Mouse (Mus musculus) ES-Bruce4 (cell line): ENCODE measurements around the gene Atxn7l1. TPM values are rescaled to one million over a fixed set of nuclear protein-coding genes. Genes with fewer than 3 reads are reported as not detected.
A peak's percentile ranks its signal among the peaks of the same experiment; 100 is the strongest.

Experiments used
- H3K27ac ChIP-seq: 2 replicates; pipeline ENCODE4 v1.5.1; 2012; ENCODE audit warnings: low read length, inconsistent platforms; ENCODE audit not compliant: insufficient read depth
- H3K27me3 ChIP-seq: 2 replicates; pipeline ENCODE4 v1.6.1; 2012; ENCODE audit warnings: mild to moderate bottlenecking, low read length, inconsistent platforms; ENCODE audit not compliant: control insufficient read depth, poor library complexity, insufficient read depth, severe bottlenecking
- H3K36me3 ChIP-seq: 2 replicates; pipeline ENCODE4 v1.6.1; 2012; ENCODE audit warnings: inconsistent platforms, mild to moderate bottlenecking, low read length, moderate library complexity; ENCODE audit not compliant: control insufficient read depth, poor library complexity, insufficient read depth, severe bottlenecking
- H3K4me1 ChIP-seq: one replicate; pipeline ENCODE4 v1.8.1; 2011; ENCODE audit warnings: low read length; ENCODE audit not compliant: control insufficient read depth, insufficient read depth
- H3K4me3 ChIP-seq: 2 replicates; pipeline ENCODE4 v1.5.1; 2011; ENCODE audit warnings: low read depth, mild to moderate bottlenecking, low read length
- H3K9ac ChIP-seq: 2 replicates; pipeline ENCODE4 v1.6.1; 2012; ENCODE audit warnings: low read depth, mild to moderate bottlenecking, inconsistent platforms; ENCODE audit not compliant: poor library complexity, severe bottlenecking
- H3K9me3 ChIP-seq: replicated peaks from 2 replicates; pipeline ENCODE4 v1.6.1; 2012; ENCODE audit warnings: mild to moderate bottlenecking, low read length, inconsistent platforms; ENCODE audit not compliant: control insufficient read depth, poor library complexity, insufficient read depth, severe bottlenecking
- CTCF ChIP-seq: IDR thresholded peaks from one replicate; pipeline ENCODE4 v1.8.1; 2011; ENCODE audit warnings: low read depth, low read length
- EP300 ChIP-seq: IDR thresholded peaks from 2 replicates; pipeline ENCODE4 v1.6.1; 2011; ENCODE audit warnings: low read depth, low read length; ENCODE audit not compliant: insufficient read depth
- POLR2A ChIP-seq: IDR thresholded peaks from one replicate; pipeline ENCODE4 v1.8.1; 2011; ENCODE audit warnings: low read length; ENCODE audit not compliant: insufficient read depth
- polyA plus RNA-seq: library from polyadenylated mRNA; stranded (reverse); fragments of >200 nt; gene quantifications from 2 replicates; pipeline ENCODE4 v1.2.4, GENCODE M21; 2011; ENCODE audit warnings: low read depth; ENCODE audit not compliant: missing spikeins, insufficient read depth, insufficient read length

Gene Atxn7l1
- polyA plus RNA-seq, 1 experiment, result 16.1 TPM

DNA sequence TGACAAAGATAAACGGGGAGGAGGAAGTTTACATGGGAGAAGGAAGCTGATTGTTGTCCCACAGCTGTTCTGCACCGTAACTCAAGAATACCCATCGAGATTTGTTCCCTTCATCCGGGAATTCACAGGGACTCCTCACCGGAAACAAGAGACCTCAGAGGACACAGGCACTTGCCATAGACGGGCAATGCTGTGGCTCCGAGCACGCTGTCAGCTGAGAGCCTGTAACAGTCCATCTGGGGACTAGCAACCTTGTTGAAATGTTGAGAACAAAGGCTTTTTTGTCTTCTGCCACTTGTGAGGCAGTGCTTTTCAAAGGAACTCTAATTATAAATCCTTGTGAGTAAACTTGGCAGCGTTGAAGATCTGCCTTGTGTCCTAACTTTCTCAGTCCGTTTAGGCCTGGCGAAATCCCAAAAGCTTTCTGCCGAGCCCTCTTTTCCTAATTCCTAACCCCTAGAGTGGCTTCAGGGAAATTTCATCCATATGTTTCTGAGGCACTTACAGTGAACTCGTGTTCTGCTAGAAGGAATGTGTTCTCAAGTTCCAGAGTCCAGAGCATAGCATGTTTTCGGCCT, 36.5 kb upstream of the Atxn7l1 start:
- no peaks in the 10 kb centered on the region for H3K4me1 ChIP-seq
- TF ChIP-seq POLR2A (no peak), CTCF (no peak), EP300 (no peak)
- H3K4me3 ChIP-seq, result no peak overlapping the region
- H3K27me3 ChIP-seq, result no peaks in the 10 kb centered on the region
- no peaks in the 10 kb centered on the region for H3K36me3 ChIP-seq
- H3K27ac ChIP-seq, result no peak overlapping the region
- H3K9me3 ChIP-seq, result no peaks in the 10 kb centered on the region
- no peak overlapping the region for H3K9ac ChIP-seq

DNA sequence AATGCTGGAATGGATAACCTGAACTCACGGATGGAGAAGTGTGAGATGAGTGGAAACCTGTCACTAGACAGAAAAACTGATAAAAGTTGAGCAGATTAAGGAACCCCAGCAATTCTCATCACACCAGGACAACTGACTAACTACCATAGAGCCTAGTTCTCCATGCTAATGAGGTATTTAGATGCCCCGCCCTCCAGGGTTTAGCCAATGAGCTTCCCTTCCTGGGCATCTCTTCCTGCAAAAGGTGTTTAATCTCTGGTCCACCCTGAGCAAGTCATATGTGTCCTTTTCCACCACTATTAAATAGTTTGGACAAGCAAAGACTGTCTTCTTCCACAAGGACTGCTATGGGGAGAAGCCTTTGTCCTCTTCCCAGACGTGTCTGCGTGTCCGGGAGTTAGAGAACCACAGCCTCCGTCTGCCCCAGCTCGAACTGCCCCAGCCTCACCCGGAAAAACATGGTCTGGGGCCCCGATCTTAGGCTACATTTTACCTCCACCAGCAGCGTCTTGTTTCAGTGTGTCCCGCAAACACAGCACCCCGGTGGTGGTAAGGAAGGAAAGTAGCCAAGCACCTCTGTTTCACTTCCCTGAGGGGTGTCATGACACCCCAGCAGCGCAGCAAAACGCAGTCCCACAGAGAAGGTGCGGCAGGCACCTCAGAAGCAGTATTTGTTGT, 28.7 kb upstream of the Atxn7l1 start:
- no peaks in the 10 kb centered on the region for H3K36me3 ChIP-seq
- H3K27me3 ChIP-seq, result no peaks in the 10 kb centered on the region; the same call in 1 of the 2 replicates
- TF ChIP-seq EP300 (no peak), POLR2A (no peak), CTCF (no peak)
- H3K9me3 ChIP-seq, result no peaks in the 10 kb centered on the region
- H3K9ac ChIP-seq, result 0 out of 2 replicates have a peak overlapping the region, but pooled peaks have one; percentile 27
- peak overlapping the region; percentile 66 for H3K4me3 ChIP-seq
- no peaks in the 10 kb centered on the region for H3K4me1 ChIP-seq
- H3K27ac ChIP-seq, result no peak overlapping the region

DNA sequence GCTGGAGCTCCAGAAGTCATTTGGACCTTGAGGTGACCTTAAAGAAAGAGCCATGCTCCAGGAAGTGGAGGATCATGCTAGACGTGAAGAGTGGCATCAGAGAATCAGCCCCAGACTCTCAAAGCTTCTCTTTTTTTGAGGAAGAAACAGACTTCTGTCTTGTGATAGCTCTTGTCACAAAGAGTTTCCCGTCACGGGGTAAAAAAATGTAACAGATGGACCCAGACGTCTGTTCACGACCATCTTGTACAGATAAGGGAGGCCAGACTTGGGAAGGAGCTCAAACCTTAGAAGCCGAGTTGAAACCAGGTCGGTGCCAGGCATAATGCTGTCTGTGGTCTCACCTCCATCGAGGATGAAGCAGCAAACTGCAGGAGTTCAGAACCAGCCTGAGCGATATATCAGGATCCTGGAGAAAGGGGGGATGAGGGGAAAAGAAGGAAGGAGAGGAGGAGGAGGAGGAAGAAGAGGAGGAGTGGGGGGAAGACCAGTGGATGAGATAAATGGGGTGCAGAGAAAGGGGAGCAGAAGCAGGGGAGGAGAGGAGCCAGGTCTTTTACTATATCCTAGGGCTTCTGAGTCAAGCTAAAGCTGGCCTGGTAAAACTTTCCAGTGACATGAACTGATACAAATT, 21.8 kb upstream of the Atxn7l1 start:
- Histone ChIP-seq H3K9ac (no peak overlapping the region), H3K4me3 (no peak overlapping the region), H3K9me3 (no peaks in the 10 kb centered on the region), H3K4me1 (peaks cover 4% of the 10 kb centered on the region), H3K36me3 (no peaks in the 10 kb centered on the region), H3K27me3 (no peaks in the 10 kb centered on the region; the same call in 1 of the 2 replicates), H3K27ac (no peak overlapping the region)
- TF ChIP-seq CTCF (no peak), POLR2A (no peak), EP300 (no peak)

GRCm38 (mm10) chr12:33126243-33126642, 21.2 kb upstream of the Atxn7l1 start:
- TF ChIP-seq EP300, result no peak
- no peak for TF ChIP-seq CTCF
- no peak for TF ChIP-seq POLR2A

DNA sequence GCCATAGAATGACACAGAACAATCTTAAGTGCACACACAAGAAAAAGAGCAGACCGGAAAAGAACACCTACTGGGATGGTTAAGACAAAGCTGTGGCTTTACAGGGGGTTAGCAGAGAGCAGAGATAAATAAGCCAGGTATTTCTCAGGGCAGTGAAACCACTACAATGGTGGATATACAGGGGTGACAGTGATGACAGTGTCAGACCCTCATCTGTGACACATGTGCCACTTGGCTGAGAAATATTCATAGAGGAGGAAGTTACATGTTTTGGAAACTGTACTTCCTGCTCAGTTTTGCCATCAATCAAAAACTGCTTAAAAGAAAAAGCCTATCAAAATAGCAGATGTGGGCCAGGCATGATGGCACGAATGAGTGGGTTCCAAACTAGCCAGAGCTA, 19.4 kb upstream of the Atxn7l1 start:
- Histone ChIP-seq H3K27me3 (no peaks in the 10 kb centered on the region; the same call in 1 of the 2 replicates), H3K9me3 (no peaks in the 10 kb centered on the region), H3K4me3 (no peak overlapping the region), H3K27ac (no peak overlapping the region), H3K9ac (no peak overlapping the region), H3K4me1 (peaks cover 4% of the 10 kb centered on the region), H3K36me3 (no peaks in the 10 kb centered on the region)
- TF ChIP-seq EP300, result no peak
- TF ChIP-seq POLR2A, result no peak
- no peak for TF ChIP-seq CTCF

More at GRCm38 (mm10) chr12:33126243-33126642, 21.2 kb upstream of the Atxn7l1 start:
- Histone ChIP-seq H3K9me3 (no peaks in the 10 kb centered on the region), H3K36me3 (no peaks in the 10 kb centered on the region), H3K4me3 (no peak overlapping the region), H3K4me1 (peaks cover 4% of the 10 kb centered on the region), H3K27me3 (no peaks in the 10 kb centered on the region; the same call in 1 of the 2 replicates), H3K27ac (no peak overlapping the region), H3K9ac (no peak overlapping the region)

GRCm38 (mm10) chr12:33128702-33129101, 18.8 kb upstream of the Atxn7l1 start:
- Histone ChIP-seq H3K36me3 (no peaks in the 10 kb centered on the region), H3K4me1 (peaks cover 7% of the 10 kb centered on the region), H3K4me3 (no peak overlapping the region), H3K27me3 (no peaks in the 10 kb centered on the region; the same call in 1 of the 2 replicates), H3K9me3 (no peaks in the 10 kb centered on the region), H3K9ac (no peak overlapping the region), H3K27ac (peak overlapping the region; percentile 7)
- no peak for TF ChIP-seq POLR2A
- TF ChIP-seq CTCF, result no peak
- no peak for TF ChIP-seq EP300
